Mouse (Mus musculus) lung, embryonic 14.5 days (tissue): ENCODE measurements around the gene Cwf19l2. TPM values are rescaled to one million over a fixed set of nuclear protein-coding genes. Genes with fewer than 3 reads are reported as not detected.
"Not testable (repeated sequence)": the region's sequence is repeated elsewhere in the genome, so short reads cannot be mapped to it uniquely, and the experiment has no call there.

Experiments
- ATAC-seq: fragments of 200-750 bp; cut with Nextera tagmentation; 2 replicates; pipeline ENCODE4 v1.8.0; 2017; ENCODE audit warnings: mild to moderate bottlenecking, moderate TSS enrichment, moderate library complexity; ENCODE audit not compliant: insufficient read depth
- DNase-seq: peaks from one replicate; pipeline ENCODE4 v3.0.0-alpha.2; 2015
- H3K27ac ChIP-seq: fragments of 300-500 bp; sonication (generic); 2 replicates; pipeline ENCODE4 v1.5.1; 2014; ENCODE audit warnings: low read depth, mild to moderate bottlenecking, moderate library complexity
- H3K27me3 ChIP-seq: fragments of 300-500 bp; sonication (generic); 2 replicates; pipeline ENCODE4 v1.6.1; 2014; ENCODE audit warnings: low read length, control low read depth; ENCODE audit not compliant: insufficient read depth
- H3K36me3 ChIP-seq: fragments of 300-500 bp; sonication (generic); 2 replicates; pipeline ENCODE4 v1.6.1; 2014; ENCODE audit warnings: control low read depth; ENCODE audit not compliant: insufficient read depth
- H3K4me1 ChIP-seq: fragments of 300-500 bp; sonication (generic); 2 replicates; pipeline ENCODE4 v1.6.1; 2014; ENCODE audit warnings: antibody characterized with exemption, control low read depth; ENCODE audit not compliant: insufficient read depth
- H3K4me2 ChIP-seq: fragments of 300-500 bp; sonication (generic); 2 replicates; pipeline ENCODE4 v1.6.1; 2014; ENCODE audit warnings: mild to moderate bottlenecking
- H3K4me3 ChIP-seq: fragments of 300-500 bp; sonication (generic); 2 replicates; pipeline ENCODE4 v1.5.1; 2014; ENCODE audit warnings: low read depth, low read length
- H3K9ac ChIP-seq: fragments of 300-500 bp; sonication (generic); 2 replicates; pipeline ENCODE4 v1.6.1; 2014
- H3K9me3 ChIP-seq: fragments of 300-500 bp; sonication (generic); 2 replicates; pipeline ENCODE4 v1.6.1; 2016; ENCODE audit warnings: low read depth, low read length, control low read depth
- CTCF ChIP-seq: IDR thresholded peaks from 2 replicates; pipeline ENCODE4 v1.5.1; 2016; ENCODE audit warnings: antibody characterized with exemption, low read depth
- WGBS: fragments of 180-500 bp; shearing (Covaris S2); extraction: QIAGEN DNeasy Blood & Tissue Kit; methylation state at CpG from one replicate; pipeline ENCODE4 v1.1.7; 2014; 5-methylcytosine and 5-hydroxymethylcytosine counted together
- polyA plus RNA-seq: library from polyadenylated mRNA; unstranded; fragments of >200 nt; fragmentation: Nextera tagmentation; extraction: Ambion mirVana; gene quantifications from 2 replicates; pipeline ENCODE4 v1.2.1, GENCODE M21; 2014

Gene Cwf19l2
- polyA plus RNA-seq: 15.4 and 16.3 TPM in 2 replicates

- under 1% methylated on average over 28 of the region's 28 CpGs for WGBS
Measured at GRCm38 (mm10) chr9:3403251-3404208, at the start of gene Cwf19l2. Cwf19l2 (plus strand) TSS chr9:3403592.

DNA sequence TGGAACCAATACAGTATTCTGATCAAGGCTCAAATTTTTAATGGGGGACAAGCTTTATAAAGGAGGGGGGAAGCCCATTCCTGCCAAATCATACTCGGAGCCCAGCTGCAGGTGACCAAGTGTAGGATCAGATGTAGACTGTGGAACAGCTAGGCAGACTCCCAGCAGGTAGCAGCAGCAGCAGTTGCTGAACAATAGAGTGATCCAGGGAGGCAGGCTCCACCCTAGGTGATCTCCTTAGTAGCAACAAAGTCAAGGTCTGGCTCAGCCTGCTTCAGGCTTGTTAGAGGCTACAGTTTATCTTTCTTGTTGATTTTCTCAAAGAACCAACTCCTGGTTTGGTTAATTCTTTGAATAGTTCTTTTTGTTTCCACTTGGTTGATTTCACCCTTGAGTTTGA, 27.1 kb upstream of the Cwf19l2 start:
- not testable (repeated sequence) for H3K4me2 ChIP-seq, H3K9me3 ChIP-seq, H3K4me1 ChIP-seq, H3K36me3 ChIP-seq, H3K9ac ChIP-seq, H3K4me3 ChIP-seq, H3K27me3 ChIP-seq, ATAC-seq, H3K27ac ChIP-seq, DNase-seq
- 69% methylated on average over 1 of the region's 1 CpGs for WGBS

More at GRCm38 (mm10) chr9:3403251-3404208, at the start of gene Cwf19l2:
- Histone ChIP-seq H3K4me1 (no peaks in the 10 kb centered on the region), H3K9ac (peak within 1 kb of the TSS; percentile 73), H3K9me3 (no peaks in the 10 kb centered on the region), H3K36me3 (no peaks in the 10 kb centered on the region), H3K27ac (peak within 1 kb of the TSS; percentile 64), H3K27me3 (no peaks in the 10 kb centered on the region), H3K4me3 (peak within 1 kb of the TSS; percentile 69), H3K4me2 (peak within 1 kb of the TSS; percentile 66)
- peak; percentile 42 for TF ChIP-seq CTCF
- DNase-seq (peak; percentile 97), ATAC-seq (peak; percentile 95)

- Histone ChIP-seq H3K4me3 (peak overlapping the region; percentile 69), H3K9ac (peak overlapping the region; percentile 73), H3K36me3 (no peaks in the 10 kb centered on the region), H3K4me2 (peak overlapping the region; percentile 66), H3K27me3 (no peaks in the 10 kb centered on the region), H3K4me1 (no peaks in the 10 kb centered on the region), H3K9me3 (no peaks in the 10 kb centered on the region), H3K27ac (peak overlapping the region; percentile 64)
- TF ChIP-seq CTCF: no peak
- DNase-seq: peak; percentile 53
- peak; percentile 9; the same call in 1 of the 2 replicates for ATAC-seq
- under 1% methylated on average over 13 of the region's 13 CpGs for WGBS
Measured at GRCm38 (mm10) chr9:3404372-3404771, 980 bp downstream of the Cwf19l2 start.

GRCm38 (mm10) chr9:3439555-3440300, 36.3 kb downstream of the Cwf19l2 start:
- not testable (repeated sequence) for ATAC-seq

DNA sequence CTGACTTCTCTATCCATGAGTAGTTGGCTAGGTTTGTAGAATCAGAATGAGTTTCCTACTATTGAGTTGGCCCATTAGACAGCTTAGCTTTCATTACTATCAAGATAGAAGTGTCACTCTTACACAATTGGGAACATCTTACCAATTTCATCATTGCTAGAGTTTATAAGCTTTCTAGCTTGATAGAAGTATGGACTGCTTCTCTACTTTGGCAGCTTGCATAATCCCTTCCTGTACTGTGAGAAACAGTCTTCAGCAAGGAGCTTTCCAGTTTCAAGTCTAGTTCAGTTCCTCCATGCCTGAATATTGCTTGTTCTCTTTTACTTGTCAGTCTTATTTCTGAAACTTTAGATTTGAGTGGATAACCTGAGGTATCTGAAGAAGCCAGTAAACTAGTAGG, 68.5 kb downstream of the Cwf19l2 start:
- no peaks in the 10 kb centered on the region for H3K9me3 ChIP-seq
- no peaks in the 10 kb centered on the region for H3K27me3 ChIP-seq
- no peak overlapping the region for H3K4me3 ChIP-seq
- no peak overlapping the region for H3K9ac ChIP-seq
- no peak overlapping the region for H3K4me2 ChIP-seq
- no peaks in the 10 kb centered on the region for H3K4me1 ChIP-seq
- TF ChIP-seq CTCF: no peak
- ATAC-seq (no peak), DNase-seq (no peak)
- no peak overlapping the region for H3K27ac ChIP-seq
- peaks cover 9% of the 10 kb centered on the region; the same call in 1 of the 2 replicates for H3K36me3 ChIP-seq

More at GRCm38 (mm10) chr9:3439555-3440300, 36.3 kb downstream of the Cwf19l2 start:
- not testable (repeated sequence) for DNase-seq, H3K4me3 ChIP-seq, H3K27me3 ChIP-seq, H3K4me1 ChIP-seq, H3K9me3 ChIP-seq, H3K4me2 ChIP-seq, H3K27ac ChIP-seq, H3K9ac ChIP-seq, H3K36me3 ChIP-seq
- WGBS: 89% methylated on average over 6 of the region's 6 CpGs

- Histone ChIP-seq H3K4me3 (no peak overlapping the region), H3K36me3 (no peaks in the 10 kb centered on the region), H3K9me3 (no peaks in the 10 kb centered on the region), H3K4me1 (no peaks in the 10 kb centered on the region), H3K9ac (no peak overlapping the region), H3K27me3 (no peaks in the 10 kb centered on the region), H3K4me2 (no peak overlapping the region), H3K27ac (no peak overlapping the region)
- DNase-seq: peak; percentile 26
- no peak for ATAC-seq
- no peak for TF ChIP-seq CTCF
- 88% methylated on average over 1 of the region's 1 CpGs for WGBS
Measured at GRCm38 (mm10) chr9:3518645-3519044, 115.3 kb downstream of the Cwf19l2 start.

DNA sequence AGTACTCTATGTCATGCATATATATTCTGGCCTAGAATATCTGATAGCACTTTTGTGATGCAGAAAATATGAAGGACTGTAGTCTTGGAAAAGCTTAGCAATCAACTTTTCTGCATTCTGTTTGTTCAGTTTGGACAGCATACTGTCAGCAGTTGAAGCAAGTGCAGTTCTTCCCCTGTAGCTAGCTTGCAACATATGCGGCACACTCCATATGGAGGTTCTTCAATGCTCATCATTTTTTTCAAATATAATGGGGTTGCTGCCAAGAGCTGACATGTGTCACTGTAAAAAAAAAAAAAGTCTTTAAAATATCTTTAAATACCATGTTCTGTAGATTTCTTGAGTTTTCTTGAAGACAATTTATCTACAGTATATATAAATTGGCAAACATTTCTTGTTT, 115.8 kb downstream of the Cwf19l2 start:
- no peaks in the 10 kb centered on the region for H3K4me1 ChIP-seq
- no peaks in the 10 kb centered on the region for H3K36me3 ChIP-seq
- no peak overlapping the region for H3K27ac ChIP-seq
- peak; percentile 27 for DNase-seq
- no peak for ATAC-seq
- H3K9me3 ChIP-seq: no peaks in the 10 kb centered on the region
- no peak for TF ChIP-seq CTCF
- no peak overlapping the region for H3K4me2 ChIP-seq
- WGBS: 65% methylated on average over 1 of the region's 1 CpGs
- no peak overlapping the region for H3K4me3 ChIP-seq
- H3K9ac ChIP-seq: no peak overlapping the region
- H3K27me3 ChIP-seq: no peaks in the 10 kb centered on the region
